In genomic region chr7:18949781-18950522, GRCm38 (mm10) we compare ENCODE assay signal across 12 mouse cellular contexts. TPM values are rescaled to one million over a fixed set of nuclear protein-coding genes. Genes with fewer than 3 reads are reported as not detected.
DNase-seq lines count a peak whose midpoint lies in the region; ATAC-seq lines count a peak whose summit lies in the region.
"Had no signal": no experiment of that assay in that cellular context is flagged by ENCODE, and none has a peak within 500 bp of the region (broad histone marks: within the 10 kb centered on the region; RNA-seq: fewer than 3 reads in every experiment).

No protein-coding gene starts in this region.

- peak overlapping the region; percentile 35 for H3K4me2 ChIP-seq in forebrain, embryonic 14.5 days (ENCODE audit: low read length)
- H3K4me2 ChIP-seq: kidney, embryonic 15.5 days; lung, embryonic 14.5 days had no signal

- no peak overlapping the region for H3K4me3 ChIP-seq in forebrain, embryonic 14.5 days (ENCODE audit: low read depth, low read length)
- H3K4me3 ChIP-seq: kidney, embryonic 15.5 days had no signal

- peaks cover 53% of the 10 kb centered on the region for H3K36me3 ChIP-seq in forebrain, embryonic 14.5 days (ENCODE audit: control insufficient read depth, insufficient read depth, low read length)
- H3K36me3 ChIP-seq: kidney, embryonic 15.5 days had no signal

- H3K9me3 ChIP-seq in forebrain, embryonic 14.5 days (replicated peaks; ENCODE audit: control insufficient read depth, low read length): no peaks in the 10 kb centered on the region
- H3K9me3 ChIP-seq: kidney, embryonic 15.5 days had no signal

- peak overlapping the region; percentile 92 for H3K27ac ChIP-seq in forebrain, embryonic 14.5 days (ENCODE audit: low read depth, low read length)
- H3K27ac ChIP-seq: kidney, embryonic 15.5 days had no signal

- peaks cover 37% of the 10 kb centered on the region for H3K4me1 ChIP-seq in forebrain, embryonic 14.5 days (ENCODE audit: control insufficient read depth, insufficient read depth, low read length)
- H3K4me1 ChIP-seq: kidney, embryonic 15.5 days had no signal

- WGBS in forebrain, embryonic 14.5 days: 11% methylated on average over 12 of the region's 12 CpGs

- no peaks in the 10 kb centered on the region for H3K27me3 ChIP-seq in forebrain, embryonic 14.5 days (replicated peaks; ENCODE audit: control insufficient read depth, insufficient read depth, low read length)

- peak overlapping the region; percentile 29; the same call in 1 of the 2 replicates for H3K9ac ChIP-seq in forebrain, embryonic 14.5 days (ENCODE audit: low read length)
- H3K9ac ChIP-seq: kidney, embryonic 15.5 days; lung, embryonic 14.5 days had no signal

- peak; percentile 93 for DNase-seq in heart, adult 11 months
- no peak for DNase-seq in heart, postnatal 36 days
- peak; percentile 75 for DNase-seq in R1 (ENCODE audit: low read depth, low spot score)
- peak; percentile 96 for DNase-seq in forebrain, embryonic 14.5 days (ENCODE audit: low spot score)
- DNase-seq in neural tube, embryonic 10.5 days (ENCODE audit: extremely low spot score, low spot score): peak; percentile 75
- no peak for DNase-seq in kidney, postnatal 4 days
- no peak for DNase-seq in heart, postnatal 4 days
- DNase-seq in urinary bladder, postnatal 4 days (ENCODE audit: low spot score in 2 of 2): no peak
- DNase-seq: lung, embryonic 14.5 days; spleen, adult 18-20 months had no signal

- ATAC-seq in forebrain, embryonic 14.5 days: peak; percentile 93

- intact Hi-C loops in heart, postnatal 36 days (cut with DNase I): loop anchor here (2.0 kb wide), 1 partner anchor 23 kb away; no protein-coding TSS in a partner anchor

RNA-seq across cellular contexts. Expression of gene Nova2, which starts 24.3 kb away (rescaled TPM):
- 1 to 10 TPM; 4.8 to 7.7 TPM for total RNA-seq in heart, postnatal 36 days (2021)
- 13.1 and 15.7 TPM in 2 replicates for polyA plus RNA-seq in forebrain, embryonic 14.5 days (2014; fragmentation: Nextera tagmentation; extraction: Ambion mirVana)
- total RNA-seq in heart, postnatal 4 days (2021): 1 to 10 TPM; 8.6 to 9.1 TPM

RNA-seq across cellular contexts. Expression of gene Nanos2, which starts 37.2 kb away (rescaled TPM):
- total RNA-seq in heart, postnatal 36 days (2021): not detected
- polyA plus RNA-seq in forebrain, embryonic 14.5 days (2014; fragmentation: Nextera tagmentation; extraction: Ambion mirVana): 0.18 and 0.49 TPM in 2 replicates
- total RNA-seq in heart, postnatal 4 days (2021): under 1 TPM in 1 of 2 experiments, not detected in 1; 0.23 TPM
- total RNA-seq: adrenal gland, adult 18-20 months had no signal
- polyA plus RNA-seq: kidney, embryonic 15.5 days; lung, embryonic 14.5 days had no signal

RNA-seq across cellular contexts. Expression of gene Ccdc61, which starts 39.7 kb away (rescaled TPM):
- 10 to 100 TPM in 1 of 2 experiments, 1 to 10 TPM in 1; 7.7 to 11.0 TPM for total RNA-seq in heart, postnatal 36 days (2021)
- 17.4 and 19.0 TPM in 2 replicates for polyA plus RNA-seq in forebrain, embryonic 14.5 days (2014; fragmentation: Nextera tagmentation; extraction: Ambion mirVana)
- 10 to 100 TPM; 11.9 to 14.9 TPM for total RNA-seq in heart, postnatal 4 days (2021)

RNA-seq across cellular contexts. Expression of gene Mypop, which starts 41.1 kb away (rescaled TPM):
- total RNA-seq in heart, postnatal 36 days (2021): 1 to 10 TPM; 3.4 to 4.3 TPM
- 3.6 and 3.9 TPM in 2 replicates for polyA plus RNA-seq in forebrain, embryonic 14.5 days (2014; fragmentation: Nextera tagmentation; extraction: Ambion mirVana)
- 1 to 10 TPM; 1.4 to 1.5 TPM for total RNA-seq in heart, postnatal 4 days (2021)

RNA-seq across cellular contexts. Expression of gene Irf2bp1, which starts 53.9 kb away (rescaled TPM):
- total RNA-seq in heart, postnatal 36 days (2021): 10 to 100 TPM; 19.6 to 23.0 TPM
- 25.9 and 33.3 TPM in 2 replicates for polyA plus RNA-seq in forebrain, embryonic 14.5 days (2014; fragmentation: Nextera tagmentation; extraction: Ambion mirVana)
- 10 to 100 TPM; 27.3 to 32.3 TPM for total RNA-seq in heart, postnatal 4 days (2021)

Comparison
In these comparisons a context has a peak if more than half of its experiments do, and no peak if none do; other contexts are left out.
1. DNase-seq: peak in heart, adult 11 months (single experiment), R1 (single experiment), forebrain, embryonic 14.5 days (single experiment) and neural tube, embryonic 10.5 days (single experiment); none in heart, postnatal 36 days (0 of 2), kidney, postnatal 4 days (0 of 2), heart, postnatal 4 days (single experiment) and urinary bladder, postnatal 4 days (0 of 2).